Mouse (Mus musculus) left cerebral cortex, postnatal 14 days (tissue): Measurements from ENCODE around the gene Tnn. TPM values are rescaled to one million over a fixed set of nuclear protein-coding genes. Genes with fewer than 3 reads are reported as not detected.

Experiments used
- DNase-seq, 2 experiments: peaks; one replicate each; pipeline ENCODE4 v3.0.0; 2021 to 2022; ENCODE audit warnings: low spot score in 2 of 2, mixed read lengths in 1 of 2
- intact Hi-C: fragments of 180-260 bp; cut with DNase I; formaldehyde crosslinking; loops from one replicate; pipeline ENCODE4 v1.15.1; 2025
- total RNA-seq, 2 experiments: library from RNA; stranded (reverse); gene quantifications; 2 replicates each; pipeline ENCODE4 v1.2.3; 2021

The Tnn gene
- total RNA-seq, 2 experiments from 2014 or later: 0.32 to 0.33 TPM

DNA sequence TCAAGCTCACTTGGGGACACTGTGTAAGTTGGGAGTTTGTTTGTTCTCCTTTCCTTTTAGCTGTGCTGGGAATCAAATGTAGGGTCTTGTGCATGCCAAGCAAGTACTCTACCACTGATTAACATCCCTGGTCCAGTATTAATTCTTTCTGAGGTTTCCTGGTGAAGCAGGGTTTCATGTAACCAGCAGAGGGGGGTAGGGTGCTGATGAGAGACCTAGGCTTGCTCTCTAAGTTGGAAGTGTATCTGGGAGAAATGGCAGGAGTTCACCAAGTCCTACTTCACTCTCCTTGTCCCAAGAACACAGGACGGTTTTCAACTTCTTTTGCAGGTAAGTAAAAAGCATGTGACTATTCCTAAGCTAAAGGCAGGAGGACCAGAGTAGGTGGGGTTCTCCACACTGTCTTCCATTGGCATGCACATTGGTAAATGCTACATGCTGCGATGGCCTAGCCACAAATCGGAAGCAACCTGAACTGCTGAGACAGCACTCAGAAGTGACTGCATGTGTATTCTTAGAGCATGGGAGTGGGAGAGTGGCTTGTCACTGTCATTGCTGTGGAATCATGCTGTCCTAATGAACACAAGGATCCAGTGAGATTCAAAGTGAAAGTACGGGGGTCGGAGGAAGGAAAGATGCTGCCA, 53.6 kb downstream of the Tnn start:
- intact Hi-C loops: loop anchor here (5.0 kb wide), 1 partner anchor 83 kb away; no protein-coding TSS in a partner anchor
- no peak for DNase-seq

DNA sequence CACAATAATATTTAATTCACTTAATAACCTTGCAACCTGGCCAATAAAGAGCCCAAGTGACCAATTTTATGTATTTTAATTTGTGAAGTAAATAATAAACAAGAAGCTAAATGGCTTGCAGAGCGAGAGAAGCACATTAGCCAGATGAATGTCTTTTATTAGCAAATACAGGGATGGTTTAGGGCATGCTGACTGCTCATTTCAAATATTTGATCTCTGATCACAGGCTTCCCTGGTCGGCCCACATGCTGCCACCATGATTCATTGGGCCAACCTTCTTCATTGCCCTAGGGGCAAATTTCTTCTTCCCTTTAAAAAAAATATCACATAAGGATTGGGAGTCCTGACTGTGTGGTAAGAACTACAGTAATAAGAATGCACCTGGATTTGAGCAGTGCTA, 66.7 kb downstream of the Tnn start:
- intact Hi-C loops: loop anchor here (10.0 kb wide), 2 partner anchors 172 to 402 kb away; no protein-coding TSS in a partner anchor

DNA sequence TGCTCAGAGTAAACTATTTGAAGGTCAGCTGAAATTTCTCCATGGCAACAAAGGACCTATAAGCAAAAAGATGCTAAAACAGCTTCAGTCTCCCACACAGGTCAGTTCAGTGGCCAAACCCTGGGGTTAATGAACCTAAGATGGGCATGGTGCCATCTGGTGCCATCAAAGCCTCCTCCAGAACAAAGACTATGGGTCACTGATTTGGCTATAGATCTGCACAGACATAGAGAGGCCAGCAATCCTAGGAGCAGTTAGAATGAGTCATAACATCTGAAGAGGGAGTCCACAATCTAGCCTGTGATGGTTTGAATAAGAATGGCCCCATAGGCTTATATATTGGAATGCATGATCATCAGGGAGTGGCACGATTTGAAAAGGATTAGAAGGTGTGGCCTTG, 69.1 kb downstream of the Tnn start:
- DNase-seq: no peak
- intact Hi-C loops: loop anchor here (5.0 to 10.0 kb wide), 4 partner anchors 169 to 792 kb away; no protein-coding TSS in a partner anchor

More for the DNA sequence above, 66.7 kb downstream of the Tnn start:
- DNase-seq: no peak

DNA sequence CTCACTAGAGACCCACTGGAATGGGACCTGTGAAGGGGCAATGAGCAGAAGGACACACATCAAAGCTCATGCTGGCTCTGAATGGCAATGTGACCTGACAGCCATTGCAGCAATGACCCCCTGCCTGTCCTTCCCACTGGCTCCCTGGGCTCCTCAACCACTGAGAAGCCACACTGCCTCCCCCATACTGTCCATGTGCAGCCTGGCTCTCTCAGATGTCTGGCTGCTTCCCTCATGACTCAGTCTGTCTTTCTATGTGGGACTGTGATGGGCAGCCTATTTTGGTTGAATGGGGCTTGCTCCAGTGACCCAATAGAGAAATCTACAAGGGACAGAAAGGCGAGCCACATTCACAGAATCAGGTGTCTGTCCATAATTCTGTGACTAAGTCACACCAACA, 70.7 kb downstream of the Tnn start:
- no peak for DNase-seq
- intact Hi-C loops: loop anchor here (5.0 to 10.0 kb wide), 4 partner anchors 168 to 790 kb away; no protein-coding TSS in a partner anchor

DNA sequence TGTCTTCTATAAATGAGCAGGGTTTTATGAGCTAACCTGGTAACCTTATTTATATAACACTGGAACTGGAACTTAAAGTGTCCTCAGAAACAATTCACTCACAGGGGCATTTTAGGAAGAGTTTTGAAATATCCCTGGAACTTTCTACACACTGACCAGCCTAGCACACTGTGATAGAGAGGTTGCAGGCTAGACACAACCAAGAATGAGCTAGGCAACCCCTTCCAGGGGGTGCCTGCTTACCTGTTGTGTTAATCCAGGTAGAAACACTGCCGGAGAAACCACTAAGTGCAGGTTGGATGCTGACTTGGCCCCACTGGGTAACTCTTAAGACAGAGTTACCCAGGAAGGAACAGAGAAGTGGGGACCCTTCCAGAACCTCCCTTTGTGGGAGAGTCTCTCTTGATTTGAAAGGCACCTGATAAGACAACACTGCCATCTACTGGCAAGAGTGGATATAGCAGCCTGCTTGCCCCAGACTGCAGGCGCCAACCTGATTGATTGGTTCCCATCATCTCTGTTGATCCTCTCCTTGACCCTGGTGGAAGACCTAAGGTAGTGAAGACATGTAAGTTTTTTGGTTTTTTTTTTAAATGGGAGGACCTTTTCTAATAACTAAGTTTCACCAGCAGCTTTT, 72.5 kb downstream of the Tnn start:
- intact Hi-C loops: loop anchor here (2.0 to 10.0 kb wide), 5 partner anchors 166 to 848 kb away; partner anchors contain the start of gene Cop1
- DNase-seq: peak; percentile 79 to 90

DNA sequence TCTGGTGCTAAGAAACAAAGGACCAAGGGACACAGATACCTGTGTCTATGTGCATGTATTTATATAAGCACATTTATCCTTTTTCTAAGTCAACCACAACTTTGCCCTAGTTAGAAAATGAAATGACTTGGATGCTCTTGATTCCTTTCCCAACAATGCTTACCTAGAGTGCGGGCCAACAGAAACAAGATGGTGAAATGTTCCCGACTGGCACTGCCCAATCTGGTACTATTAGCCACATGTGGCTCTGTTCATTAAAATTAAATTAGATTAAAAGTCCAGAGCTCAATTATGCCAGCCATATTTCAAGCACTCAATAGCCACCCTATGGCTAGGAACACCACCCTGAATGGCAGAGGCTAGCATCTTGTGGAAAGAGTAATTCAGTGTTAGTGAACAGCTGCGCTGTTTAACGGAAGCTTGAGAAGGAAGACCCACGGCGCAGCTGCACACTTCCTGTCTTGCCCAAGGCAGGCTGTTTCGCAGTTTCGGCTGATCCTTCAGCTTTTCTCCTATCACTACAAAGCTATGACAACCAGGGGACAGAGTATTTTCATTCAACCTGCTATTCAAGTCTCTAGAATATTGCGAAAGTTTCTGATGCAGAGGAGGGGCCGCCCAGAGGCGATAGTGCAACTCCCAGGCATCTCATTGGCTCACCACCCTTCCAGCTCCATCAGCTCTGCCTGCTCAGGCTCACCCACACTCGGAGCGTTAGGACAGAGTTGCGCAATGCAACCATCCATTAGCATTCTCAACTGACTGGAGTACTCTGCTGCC, 74.3 kb downstream of the Tnn start:
- intact Hi-C loops: loop anchor here (5.0 kb wide), 1 partner anchor 557 kb away; the partner anchor contains the start of gene Tnr
- no peak for DNase-seq

DNA sequence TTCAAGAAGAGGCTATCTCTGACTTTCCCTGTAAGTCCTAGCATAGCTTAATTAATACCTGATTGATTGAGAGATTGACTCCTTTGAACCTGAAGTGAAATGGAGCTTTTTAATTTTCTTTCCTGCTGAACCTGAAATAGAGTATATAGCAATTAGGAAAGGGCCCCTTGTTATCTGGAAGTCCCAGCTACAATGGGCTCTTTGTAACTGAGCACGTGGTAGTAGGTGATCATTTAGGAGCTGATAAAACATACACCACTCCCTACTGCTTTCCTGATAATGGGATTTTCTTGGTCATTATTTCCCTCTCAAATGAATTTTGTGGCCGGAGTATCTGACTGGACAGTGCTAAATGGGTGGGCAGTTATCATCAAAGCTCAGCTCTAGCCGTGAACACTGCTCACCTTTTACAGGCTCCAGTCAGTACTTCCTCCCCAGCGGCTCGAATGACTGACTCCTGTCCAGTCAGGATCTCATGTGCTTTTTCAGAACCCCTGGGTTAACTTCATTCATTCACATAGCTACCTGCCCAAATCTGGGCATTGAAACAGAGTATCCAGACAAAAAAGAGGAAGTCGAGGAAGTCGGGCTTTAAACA, 88.7 kb downstream of the Tnn start:
- intact Hi-C loops: no loop called here
- no peak for DNase-seq

DNA sequence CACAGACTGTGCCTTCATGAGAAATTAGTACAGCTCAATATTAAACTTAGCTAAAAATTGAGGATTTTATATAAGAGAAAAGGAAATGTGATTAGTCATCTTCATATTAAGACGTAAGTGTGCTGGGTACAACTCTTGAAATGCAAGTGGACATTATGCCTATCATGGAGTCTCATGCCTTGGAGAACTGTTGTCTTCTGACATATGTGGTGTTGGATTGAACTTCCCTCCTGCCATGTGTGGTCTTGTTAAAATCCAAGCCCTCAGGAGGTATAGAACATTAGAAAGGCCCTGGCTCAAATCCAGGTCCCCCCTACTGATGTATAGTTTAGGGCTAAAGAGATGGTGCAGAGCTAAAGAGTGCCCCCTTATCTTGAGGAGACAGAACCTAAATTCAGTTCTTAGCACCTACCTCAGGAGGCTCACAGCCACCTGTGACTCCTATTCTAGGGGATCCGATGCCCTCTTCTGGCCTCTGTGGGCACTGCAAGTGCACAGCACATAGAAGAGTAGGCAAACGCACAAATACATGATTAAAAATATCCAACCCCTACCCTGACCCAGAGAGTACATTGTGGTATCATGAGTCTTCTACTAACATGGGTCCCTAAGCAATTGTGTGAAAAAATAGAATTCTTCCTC, 91.5 kb downstream of the Tnn start:
- peak; percentile 14 to 20 for DNase-seq
- intact Hi-C loops: no loop called here

DNA sequence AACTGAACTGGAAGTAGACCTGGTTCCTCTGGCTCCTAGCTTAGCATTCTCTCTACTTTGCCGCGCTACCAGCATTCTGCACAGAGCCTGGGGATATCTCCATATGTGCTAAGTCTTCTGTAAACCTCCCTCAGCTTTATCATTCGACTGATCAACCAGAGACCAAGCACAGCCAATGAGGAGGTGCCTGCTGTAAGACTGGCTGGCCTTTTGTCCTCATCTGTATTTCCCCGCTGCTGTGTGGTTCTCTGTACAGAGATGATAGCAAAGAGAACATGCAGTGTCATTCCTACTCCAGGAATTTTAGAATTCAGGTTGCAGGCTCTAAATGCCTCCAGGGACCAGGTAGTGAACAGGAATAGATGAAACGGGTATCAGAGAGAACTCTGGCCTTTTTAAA, 92.1 kb downstream of the Tnn start:
- intact Hi-C loops: no loop called here
- no peak for DNase-seq

DNA sequence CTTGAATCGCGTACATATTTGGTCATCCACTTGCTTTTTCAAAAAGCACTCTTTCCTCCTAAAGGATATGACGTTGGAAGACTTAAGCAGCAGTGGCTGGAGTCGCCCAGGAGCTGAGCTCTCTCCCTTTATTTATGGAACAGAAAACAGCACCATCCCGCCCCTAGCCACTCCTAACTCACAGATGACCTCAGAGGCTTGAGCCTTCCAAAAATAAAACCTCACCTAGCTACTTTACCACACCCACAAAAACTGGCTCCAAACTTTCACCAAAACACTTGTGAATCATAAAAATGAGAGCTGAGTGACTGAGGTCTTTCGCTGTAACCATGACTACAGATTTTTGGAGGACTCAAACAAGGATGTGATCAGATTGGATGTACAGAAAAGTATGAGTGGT, 92.8 kb downstream of the Tnn start:
- intact Hi-C loops: no loop called here
- DNase-seq: no peak

DNA sequence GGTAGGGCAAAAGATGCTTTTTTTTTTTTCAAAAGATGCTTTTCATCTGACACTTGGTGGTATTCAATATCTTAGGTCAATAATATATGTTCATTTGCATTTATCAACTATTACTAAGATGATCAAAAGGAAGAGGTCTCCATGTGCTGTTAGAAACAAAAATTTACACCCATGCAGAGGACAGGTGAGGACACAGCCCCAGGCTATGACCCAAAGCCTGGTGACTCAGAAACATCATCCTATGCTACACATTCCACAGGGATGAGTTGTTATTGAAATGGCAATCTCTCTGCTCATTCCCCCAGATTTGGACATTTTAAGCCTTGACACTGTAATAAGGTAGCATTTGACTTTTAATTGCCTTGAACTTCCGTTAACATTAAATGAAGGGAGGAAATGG, 93.5 kb downstream of the Tnn start:
- intact Hi-C loops: no loop called here
- no peak for DNase-seq

DNA sequence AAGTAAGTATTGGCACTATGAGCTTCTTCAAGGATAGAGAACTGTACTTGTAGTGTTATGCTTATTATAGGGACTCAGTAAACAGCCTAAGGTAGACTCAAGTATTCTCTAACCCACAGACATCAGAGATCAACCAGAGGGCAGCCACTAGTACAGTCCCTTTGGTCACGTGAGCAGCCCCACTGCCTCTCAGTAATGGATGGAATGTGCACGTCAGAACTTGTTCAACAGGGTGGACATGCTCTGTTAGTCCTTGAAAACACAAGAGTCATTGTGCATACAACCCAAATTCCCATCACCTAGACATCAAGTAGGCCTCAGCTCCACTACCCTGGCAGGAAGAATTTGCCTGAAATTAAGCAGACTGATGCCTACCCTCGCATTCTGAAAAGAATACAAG, 95.7 kb downstream of the Tnn start:
- no peak for DNase-seq
- intact Hi-C loops: no loop called here

DNA sequence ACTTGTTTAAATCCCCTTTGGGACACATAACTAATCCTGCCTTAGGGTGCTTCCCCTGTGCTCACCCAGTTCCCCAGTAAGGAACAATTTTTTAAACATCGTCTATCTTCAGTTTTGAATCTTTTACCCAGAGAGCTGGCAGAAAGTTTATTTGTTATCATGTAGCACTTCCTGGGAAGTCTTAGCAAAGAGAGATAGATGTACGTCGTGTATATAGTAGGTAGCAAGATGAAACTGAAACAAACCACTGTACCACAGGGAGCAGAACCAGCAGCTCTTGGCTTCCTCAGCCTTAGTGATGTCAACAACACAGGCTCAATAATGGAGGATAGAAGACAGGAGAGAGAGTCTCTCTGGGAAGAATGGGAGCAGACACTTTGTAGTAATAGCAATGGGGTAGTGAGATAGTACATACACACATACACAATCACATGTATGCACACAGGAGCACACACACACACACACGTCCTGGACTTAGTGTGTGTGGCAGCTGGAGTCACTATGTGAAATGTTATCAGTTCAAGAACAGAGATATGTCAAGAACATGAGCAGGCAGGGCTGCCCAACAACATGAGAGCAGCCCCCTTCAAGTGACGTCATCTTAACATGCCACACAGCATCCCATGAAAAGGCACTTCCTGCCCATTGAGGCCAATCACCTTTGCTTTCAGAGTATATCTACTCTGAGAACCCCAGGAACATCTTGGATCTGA, 98.9 kb downstream of the Tnn start:
- DNase-seq: no peak
- intact Hi-C loops: no loop called here

DNA sequence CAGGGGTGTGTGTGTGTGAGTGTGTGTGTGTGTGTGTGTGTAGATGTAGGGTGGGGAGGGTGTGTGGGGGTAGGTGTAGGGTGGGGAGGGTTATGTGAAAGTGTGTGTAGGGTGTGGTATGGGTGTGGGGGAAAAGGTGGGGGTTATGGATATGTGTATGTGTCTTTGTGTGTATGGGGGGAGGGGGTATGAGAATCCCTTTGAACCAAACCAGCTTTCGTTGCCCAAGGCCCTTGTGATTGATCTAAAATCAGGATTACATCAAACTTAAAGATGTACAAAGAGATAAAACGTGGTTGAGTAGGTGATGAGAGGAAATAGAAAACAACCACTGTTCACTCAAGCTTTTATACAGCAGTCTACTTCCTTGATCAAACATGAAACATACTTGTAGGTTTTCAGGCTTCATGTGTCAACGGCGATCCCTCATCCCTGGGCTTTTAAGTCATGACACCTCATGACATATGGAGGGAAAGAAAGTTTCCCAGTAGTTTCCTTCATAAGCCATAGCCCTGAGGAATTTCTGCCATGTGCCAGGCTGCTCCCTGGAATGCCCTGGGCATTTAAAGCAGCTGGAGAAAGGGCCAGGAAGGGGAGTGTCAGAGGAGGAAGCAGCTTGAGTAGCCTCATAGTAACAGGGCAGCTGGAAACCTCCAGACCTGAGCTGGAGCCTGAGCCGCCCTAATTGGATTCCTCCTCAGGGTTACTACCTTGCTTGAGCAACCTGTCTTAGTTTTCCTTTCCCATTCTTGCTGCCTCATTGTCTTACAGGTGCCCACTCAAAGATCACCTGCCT, 99.7 kb downstream of the Tnn start:
- intact Hi-C loops: no loop called here
- no peak for DNase-seq

DNA sequence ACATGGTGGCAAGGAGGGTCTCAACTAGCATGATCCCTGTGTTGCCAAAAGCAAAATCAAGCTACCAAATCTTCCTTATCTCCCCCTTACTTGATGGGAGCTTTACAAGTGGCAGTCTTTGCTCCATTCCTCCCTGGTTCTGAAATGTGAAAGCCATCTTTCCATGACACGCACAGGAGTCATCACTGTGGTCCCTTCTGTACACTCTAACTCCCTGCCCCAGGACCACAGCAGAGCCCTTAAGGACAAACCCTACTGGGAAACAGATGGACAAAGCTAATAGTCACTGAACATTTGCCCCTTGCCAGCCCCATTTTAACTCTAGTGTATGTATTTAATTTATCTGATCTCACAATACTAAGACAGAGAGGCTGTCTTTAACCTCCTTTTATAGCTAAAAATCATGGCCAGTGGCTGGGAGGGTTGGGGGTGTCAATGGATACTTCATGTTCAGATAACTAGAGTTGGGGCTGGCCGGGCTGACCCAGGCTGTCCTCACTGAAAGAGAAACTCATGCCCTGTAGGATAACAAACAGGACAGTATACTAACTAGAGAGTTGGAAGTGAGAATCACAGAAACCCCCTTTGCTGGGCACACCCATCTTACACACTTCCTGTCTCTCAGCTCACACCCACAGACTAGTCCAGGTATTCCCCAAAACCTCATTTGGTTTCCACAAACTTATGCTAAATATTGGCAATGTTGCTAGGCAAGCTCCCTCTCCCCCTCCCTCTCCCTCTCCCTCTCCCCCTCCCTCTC, 100.6 kb downstream of the Tnn start:
- no peak for DNase-seq
- intact Hi-C loops: no loop called here

DNA sequence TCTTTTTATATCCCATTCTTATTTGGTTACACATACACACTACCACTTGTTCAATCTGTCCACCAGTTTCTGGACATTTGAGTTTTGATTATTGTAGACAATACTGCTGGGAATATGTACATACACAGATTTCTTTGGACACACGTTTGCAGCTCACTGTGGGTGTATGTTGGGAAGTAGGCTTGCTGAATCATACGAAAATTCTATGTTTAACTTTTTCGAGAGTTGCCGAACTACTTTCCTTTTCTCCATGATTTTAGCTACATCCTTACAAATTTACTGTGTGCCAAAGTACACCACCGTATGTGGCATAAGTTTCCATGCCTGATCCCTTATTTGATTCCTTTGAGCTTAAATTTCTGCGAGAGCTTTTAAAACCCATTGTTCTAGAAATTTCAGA, 102.5 kb downstream of the Tnn start:
- DNase-seq: peak; percentile 17 to 48

DNA sequence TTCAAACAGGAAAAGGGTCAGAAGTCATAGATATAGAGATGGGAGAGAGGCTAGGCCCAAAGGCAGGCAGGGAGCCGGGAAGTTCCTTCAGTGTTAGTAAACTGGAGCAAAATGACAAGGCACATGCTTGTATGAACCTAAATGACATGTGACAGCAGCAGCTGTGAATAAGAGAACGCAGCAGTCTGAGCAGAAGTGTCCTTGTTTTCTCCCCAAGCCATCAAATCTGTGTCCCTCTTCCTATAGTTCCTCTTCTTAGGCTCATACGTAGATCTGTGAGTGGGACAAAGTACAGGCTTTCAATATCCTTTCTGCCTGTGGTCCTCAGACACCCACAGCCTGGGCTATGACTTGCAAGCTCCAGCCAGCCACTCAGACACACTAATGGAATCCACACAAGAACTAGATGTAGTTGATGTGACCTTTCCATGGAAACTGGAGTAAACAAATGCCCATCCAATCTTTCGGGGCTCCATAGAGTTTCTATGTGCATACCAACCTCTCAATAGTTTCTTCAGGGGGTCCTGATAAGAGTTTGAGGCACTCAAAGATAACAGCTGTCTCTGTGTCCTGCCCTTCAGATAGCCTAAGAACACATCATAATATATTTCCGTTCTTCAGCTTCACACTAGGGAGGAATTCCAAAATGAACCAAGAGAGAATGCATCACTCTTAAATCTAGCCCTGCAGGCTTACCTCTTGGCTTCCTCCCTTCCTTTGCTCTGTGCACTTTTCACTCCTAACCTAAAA, 104.1 kb downstream of the Tnn start:
- intact Hi-C loops: no loop called here
- no peak for DNase-seq

More for the DNA sequence above, 102.5 kb downstream of the Tnn start:
- intact Hi-C loops: no loop called here
